Mouse (Mus musculus): Measurements from ENCODE around the gene Scn8a. TPM values are rescaled to one million over a fixed set of nuclear protein-coding genes. Genes with fewer than 3 reads are reported as not detected.
A peak's percentile ranks its signal among the peaks of the same experiment; 100 is the strongest.

Gene Scn8a
- polyA plus RNA-seq, 1 experiment = not detected

DNA sequence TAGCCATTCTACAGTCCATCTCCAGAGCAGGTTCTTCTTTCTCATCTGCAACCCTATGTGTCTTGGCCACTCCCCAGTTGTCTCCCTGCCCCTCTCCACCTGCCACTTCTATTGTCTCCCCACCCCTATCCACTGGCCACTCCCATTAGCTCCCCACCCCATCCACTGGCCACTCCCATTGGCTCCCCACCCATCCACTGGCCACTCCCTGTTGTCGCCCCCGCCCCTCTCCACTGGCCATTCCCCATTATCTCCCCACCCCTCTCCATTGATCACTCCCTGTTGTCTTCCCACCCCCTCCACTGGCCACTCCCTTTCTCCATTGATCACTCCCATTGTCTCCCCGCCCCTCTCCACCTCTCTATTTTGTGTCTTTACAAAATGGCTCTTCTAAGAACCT lies 39.2 kb downstream of the Scn8a start:
- Histone ChIP-seq H3K27me3 (replicated peaks) (peaks cover 85% of the 10 kb centered on the region), H3K4me3 (replicated peaks) (no peak overlapping the region), H3K36me3 (replicated peaks; ENCODE audit: low read length) (no peaks in the 10 kb centered on the region), H3K4me1 (peaks cover 4% of the 10 kb centered on the region; the same call in 1 of the 2 replicates), H3K9me3 (no peaks in the 10 kb centered on the region)
- TF ChIP-seq GATA1 (IDR thresholded peaks at IDR 0.05; ENCODE audit: borderline replicate concordance, low read length) = no peak
- no peak for TF ChIP-seq FLI1 (IDR thresholded peaks at IDR 0.05; ENCODE audit: low read length)

DNA sequence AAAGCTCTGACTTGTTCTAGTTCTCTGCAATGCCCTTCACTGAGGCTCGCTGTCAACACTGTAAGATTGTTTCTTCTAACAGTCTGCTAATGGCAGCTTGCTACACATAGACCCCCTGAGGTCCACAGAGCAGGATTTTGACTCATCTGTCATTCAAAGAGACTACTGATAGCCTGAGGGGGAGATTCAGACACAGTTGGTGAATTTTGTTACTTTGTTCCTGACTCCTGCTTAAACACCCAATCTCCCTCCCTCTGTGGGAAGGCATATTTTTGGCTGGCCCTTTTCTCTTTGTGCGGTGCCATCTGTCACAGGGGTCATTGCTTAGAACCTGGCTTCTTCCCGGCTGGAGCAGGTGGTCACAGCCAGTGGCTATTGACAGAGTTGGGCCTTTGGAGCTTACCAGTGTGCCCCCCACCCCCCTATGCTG lies 40.1 kb downstream of the Scn8a start:
- Histone ChIP-seq H3K27me3 (replicated peaks) (peaks cover 87% of the 10 kb centered on the region), H3K9me3 (no peaks in the 10 kb centered on the region)

DNA sequence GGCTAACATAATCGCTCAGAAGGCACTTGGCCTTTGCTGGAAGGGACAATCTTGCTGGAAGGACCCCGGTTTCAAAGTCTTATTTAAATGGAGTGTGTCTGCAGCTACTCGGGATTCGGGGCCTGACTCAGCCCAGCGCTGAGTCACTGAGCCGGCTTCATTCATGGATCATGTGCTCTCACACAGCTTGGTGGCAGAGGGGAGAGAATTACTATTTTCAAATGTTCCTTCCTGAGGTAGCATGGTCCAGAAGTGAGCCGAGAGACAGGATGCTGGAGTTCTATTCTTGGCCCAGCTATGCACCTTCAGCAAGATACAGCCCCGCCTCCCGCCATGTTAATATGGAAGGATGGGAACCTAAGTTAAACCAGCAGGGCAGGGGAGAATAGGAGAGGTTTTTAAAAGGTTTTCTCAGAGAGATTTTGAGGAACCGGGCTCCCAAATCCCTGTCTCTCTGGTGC lies 40.8 kb downstream of the Scn8a start:
- peaks cover 92% of the 10 kb centered on the region for H3K27me3 ChIP-seq (replicated peaks)
- peaks cover 8% of the 10 kb centered on the region for H3K4me1 ChIP-seq
- H3K4me3 ChIP-seq (replicated peaks) = no peak overlapping the region
- TF ChIP-seq FLI1 (IDR thresholded peaks at IDR 0.05; ENCODE audit: low read length) (no peak), GATA1 (IDR thresholded peaks at IDR 0.05; ENCODE audit: borderline replicate concordance, low read length) (no peak)
- no peaks in the 10 kb centered on the region for H3K9me3 ChIP-seq
- no peaks in the 10 kb centered on the region for H3K36me3 ChIP-seq (replicated peaks; ENCODE audit: low read length)

More for the DNA sequence above, 40.1 kb downstream of the Scn8a start:
- H3K4me3 ChIP-seq (replicated peaks) = no peak overlapping the region
- TF ChIP-seq GATA1 (IDR thresholded peaks at IDR 0.05; ENCODE audit: borderline replicate concordance, low read length) (no peak), FLI1 (IDR thresholded peaks at IDR 0.05; ENCODE audit: low read length) (no peak)
- no peaks in the 10 kb centered on the region for H3K36me3 ChIP-seq (replicated peaks; ENCODE audit: low read length)
- peaks cover 7% of the 10 kb centered on the region for H3K4me1 ChIP-seq

DNA sequence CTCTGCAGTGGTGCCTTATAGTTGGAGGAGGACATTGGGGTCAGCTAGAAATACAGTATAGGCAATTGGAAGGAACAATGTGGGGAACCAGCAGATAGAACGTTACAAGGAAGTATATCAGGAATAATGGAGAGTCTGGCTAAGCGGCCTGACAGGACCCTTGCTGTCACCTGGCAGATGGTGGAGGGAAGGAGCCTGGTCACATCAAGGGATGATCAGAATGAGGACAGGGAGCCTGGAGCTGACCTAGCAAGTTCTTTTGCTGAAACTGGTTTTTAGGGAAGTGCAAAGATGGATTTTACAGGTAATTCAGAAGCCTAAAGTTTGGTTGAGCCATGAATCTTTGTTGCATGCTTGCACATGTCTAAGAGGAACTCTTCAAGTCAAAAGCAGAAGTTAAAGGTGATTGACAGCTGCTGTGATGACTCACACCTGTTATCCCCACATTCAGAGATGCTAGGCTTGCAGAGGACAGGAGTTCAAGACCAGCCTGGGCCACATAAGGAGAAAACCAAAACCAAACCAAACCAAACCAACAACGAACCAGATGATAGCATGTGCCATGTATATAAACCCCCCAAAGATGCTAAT lies 43.1 kb downstream of the Scn8a start:
- Histone ChIP-seq H3K27me3 (replicated peaks) (peaks cover 83% of the 10 kb centered on the region), H3K4me1 (peaks cover 8% of the 10 kb centered on the region), H3K4me3 (replicated peaks) (no peak overlapping the region), H3K36me3 (replicated peaks; ENCODE audit: low read length) (no peaks in the 10 kb centered on the region), H3K9me3 (peaks cover 19% of the 10 kb centered on the region)
- TF ChIP-seq FLI1 (IDR thresholded peaks at IDR 0.05; ENCODE audit: low read length) = no peak
- TF ChIP-seq GATA1 (IDR thresholded peaks at IDR 0.05; ENCODE audit: borderline replicate concordance, low read length) = no peak

DNA sequence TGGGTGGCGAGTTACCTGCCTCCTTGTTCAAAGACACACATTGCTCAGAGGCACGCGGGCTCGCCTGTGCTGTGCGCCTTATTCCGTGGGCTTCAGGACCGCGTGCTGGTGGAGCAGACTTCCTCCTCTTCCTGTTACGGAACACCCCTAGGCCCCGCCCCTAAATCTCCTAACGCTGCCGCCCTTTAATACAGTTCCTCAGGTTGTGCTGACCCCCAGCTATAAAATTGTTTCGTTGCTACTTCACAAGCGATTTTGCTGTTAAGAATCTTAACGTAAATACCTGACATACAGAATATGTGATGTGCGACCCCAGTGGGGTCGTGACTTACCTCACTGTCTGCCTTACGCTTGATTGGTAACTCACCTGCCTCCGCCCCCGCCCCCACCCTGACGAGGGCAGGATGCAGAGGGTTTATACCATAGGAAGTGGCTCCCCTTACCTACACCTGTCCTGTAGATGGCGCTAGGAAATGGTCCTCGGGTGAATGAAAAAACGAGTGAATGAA lies 45.1 kb downstream of the Scn8a start:
- Histone ChIP-seq H3K4me1 (peaks cover 8% of the 10 kb centered on the region), H3K36me3 (replicated peaks; ENCODE audit: low read length) (no peaks in the 10 kb centered on the region), H3K9me3 (peaks cover 21% of the 10 kb centered on the region), H3K4me3 (replicated peaks) (peak overlapping the region; percentile 78), H3K27me3 (replicated peaks) (peaks cover 82% of the 10 kb centered on the region)
- TF ChIP-seq GATA1 (IDR thresholded peaks at IDR 0.05; ENCODE audit: borderline replicate concordance, low read length) (no peak), FLI1 (IDR thresholded peaks at IDR 0.05; ENCODE audit: low read length) (no peak)

GRCm38 (mm10) chr15:100918046-100918445 lies 48.4 kb downstream of the Scn8a start:
- TF ChIP-seq GATA1 (IDR thresholded peaks at IDR 0.05; ENCODE audit: borderline replicate concordance, low read length) (no peak), FLI1 (IDR thresholded peaks at IDR 0.05; ENCODE audit: low read length) (no peak)
- Histone ChIP-seq H3K27me3 (replicated peaks) (peaks cover 83% of the 10 kb centered on the region), H3K4me3 (replicated peaks) (no peak overlapping the region), H3K9me3 (peaks cover 21% of the 10 kb centered on the region), H3K4me1 (peaks cover 8% of the 10 kb centered on the region), H3K36me3 (replicated peaks; ENCODE audit: low read length) (no peaks in the 10 kb centered on the region)

- H3K4me3 ChIP-seq (replicated peaks) = no peak overlapping the region
- H3K4me1 ChIP-seq = no peaks in the 10 kb centered on the region; the same call in 1 of the 2 replicates
- peaks cover 7% of the 10 kb centered on the region; the same call in 1 of the 2 replicates for H3K9me3 ChIP-seq
- H3K36me3 ChIP-seq (replicated peaks; ENCODE audit: low read length) = no peaks in the 10 kb centered on the region
- no peak for TF ChIP-seq FLI1 (IDR thresholded peaks at IDR 0.05; ENCODE audit: low read length)
- TF ChIP-seq GATA1 (IDR thresholded peaks at IDR 0.05; ENCODE audit: borderline replicate concordance, low read length) = no peak
- peaks cover 77% of the 10 kb centered on the region for H3K27me3 ChIP-seq (replicated peaks)
These were observed 52.6 kb downstream of the Scn8a start for GRCm38 (mm10) chr15:100922210-100922609.

DNA sequence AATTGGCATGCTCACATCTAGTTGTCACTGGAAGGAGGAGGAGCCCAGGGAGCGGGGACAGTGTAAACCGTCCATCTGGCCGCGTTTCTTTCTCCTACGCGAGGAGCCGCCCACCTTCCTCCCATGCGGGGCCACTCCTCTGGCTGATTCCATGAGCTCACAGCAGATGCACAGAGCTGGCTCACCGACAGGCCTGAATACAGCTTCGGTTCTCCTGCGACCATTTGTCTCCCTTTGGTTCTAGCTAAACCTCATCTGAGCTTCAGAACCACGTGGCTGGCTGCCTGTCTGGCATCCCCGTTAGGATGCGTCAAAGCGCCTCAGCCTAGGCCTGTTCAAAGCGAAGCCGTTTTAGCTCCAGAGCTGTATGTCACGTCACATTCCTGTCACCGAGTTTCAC lies 53.8 kb downstream of the Scn8a start:
- TF ChIP-seq GATA1 (IDR thresholded peaks at IDR 0.05; ENCODE audit: borderline replicate concordance, low read length) = no peak
- TF ChIP-seq FLI1 (IDR thresholded peaks at IDR 0.05; ENCODE audit: low read length) = no peak
- no peaks in the 10 kb centered on the region for H3K36me3 ChIP-seq (replicated peaks; ENCODE audit: low read length)
- peaks cover 74% of the 10 kb centered on the region for H3K27me3 ChIP-seq (replicated peaks)
- no peaks in the 10 kb centered on the region for H3K9me3 ChIP-seq
- H3K4me3 ChIP-seq (replicated peaks) = no peak overlapping the region
- H3K4me1 ChIP-seq = no peaks in the 10 kb centered on the region; the same call in 1 of the 2 replicates

- no peaks in the 10 kb centered on the region for H3K9me3 ChIP-seq
- peaks cover 67% of the 10 kb centered on the region for H3K27me3 ChIP-seq (replicated peaks)
- H3K4me3 ChIP-seq (replicated peaks) = no peak overlapping the region
- no peak for TF ChIP-seq FLI1 (IDR thresholded peaks at IDR 0.05; ENCODE audit: low read length)
- TF ChIP-seq GATA1 (IDR thresholded peaks at IDR 0.05; ENCODE audit: borderline replicate concordance, low read length) = no peak
- no peaks in the 10 kb centered on the region for H3K36me3 ChIP-seq (replicated peaks; ENCODE audit: low read length)
- no peaks in the 10 kb centered on the region; the same call in 1 of the 2 replicates for H3K4me1 ChIP-seq
These were observed 55.3 kb downstream of the Scn8a start for GRCm38 (mm10) chr15:100924941-100925340.

DNA sequence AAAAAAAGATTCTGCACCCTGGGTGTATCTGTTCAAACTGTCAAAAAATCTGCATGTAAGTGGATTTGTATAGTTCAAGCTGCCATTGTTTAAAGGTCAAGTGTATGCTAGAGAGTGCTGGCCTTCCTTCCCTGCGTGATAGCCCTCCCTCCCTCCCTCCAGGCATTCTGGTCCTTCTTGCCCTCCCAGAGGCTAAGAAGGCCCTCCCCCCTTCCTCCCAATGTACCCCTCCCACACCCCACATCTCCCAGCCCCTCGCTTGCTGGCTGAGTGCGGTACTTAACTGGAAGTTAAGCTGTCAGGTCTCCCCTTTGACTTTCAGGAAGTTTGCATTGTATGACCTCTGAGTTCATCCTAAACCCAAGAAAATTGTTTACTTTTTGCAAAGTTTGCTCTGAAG lies 60.8 kb downstream of the Scn8a start:
- Histone ChIP-seq H3K27me3 (replicated peaks) (peaks cover 57% of the 10 kb centered on the region), H3K4me3 (replicated peaks) (no peak overlapping the region), H3K36me3 (replicated peaks; ENCODE audit: low read length) (no peaks in the 10 kb centered on the region), H3K9me3 (0 out of 2 replicates have a peak, but pooled peaks cover 3% of the 10 kb centered on the region), H3K4me1 (no peaks in the 10 kb centered on the region)
- TF ChIP-seq FLI1 (IDR thresholded peaks at IDR 0.05; ENCODE audit: low read length) (no peak), GATA1 (IDR thresholded peaks at IDR 0.05; ENCODE audit: borderline replicate concordance, low read length) (no peak)

All from megakaryocyte, embryonic 14.5 days (primary cell).